Mouse (Mus musculus) stomach, postnatal 0 days (tissue): ENCODE measurements around the gene Elac2.

Source experiments
- CTCF ChIP-seq: IDR thresholded peaks from 2 replicates; pipeline ENCODE4 v1.5.1; 2016; ENCODE audit warnings: antibody characterized with exemption, low read depth, mild to moderate bottlenecking, moderate library complexity
- EP300 ChIP-seq: optimal IDR thresholded peaks from 2 replicates; pipeline ENCODE3; 2016; ENCODE audit warnings: antibody characterized with exemption

DNA sequence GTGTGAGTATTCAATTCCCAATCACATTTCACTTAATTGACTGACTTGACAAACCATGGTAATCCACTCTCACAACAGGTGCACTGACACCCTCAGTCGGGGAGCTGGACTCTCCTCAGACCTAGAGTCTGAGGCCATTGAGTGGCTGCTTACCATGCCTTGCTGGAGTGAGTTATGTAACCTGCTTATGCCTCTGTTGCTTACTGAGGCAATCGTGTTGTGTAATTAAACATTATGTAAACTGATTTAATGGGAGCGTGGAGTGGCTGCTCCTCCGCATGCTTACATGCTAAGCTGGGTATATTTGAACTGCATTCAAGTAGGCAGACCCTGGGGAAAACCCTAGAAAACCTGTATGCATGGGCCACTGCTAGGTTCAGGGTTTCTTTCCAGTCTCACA lies 41.9 kb downstream of the Elac2 start:
- TF ChIP-seq CTCF (no peak), EP300 (no peak)
